Mouse (Mus musculus) brown adipose tissue, adult 24 weeks (tissue): ENCODE data around the gene Lrrc23. TPM values are rescaled to one million over a fixed set of nuclear protein-coding genes. Genes with fewer than 3 reads are reported as not detected.
"Not testable (repeated sequence)": the region's sequence is repeated elsewhere in the genome, so short reads cannot be mapped to it uniquely, and the experiment has no call there.

Source experiments
- H3K27ac ChIP-seq: fragments of 200-500 bp; replicated peaks from 2 replicates; pipeline ENCODE4 v1.5.1; 2012; ENCODE audit warnings: low read depth, mild to moderate bottlenecking, low read length
- H3K4me1 ChIP-seq: fragments of 200-500 bp; 2 replicates; pipeline ENCODE4 v1.6.1; 2012; ENCODE audit warnings: low read length, mixed read lengths; ENCODE audit not compliant: control insufficient read depth, insufficient read depth, insufficient read length
- H3K4me3 ChIP-seq: fragments of 200-500 bp; 2 replicates; pipeline ENCODE4 v1.5.1; 2012; ENCODE audit warnings: low read depth, mild to moderate bottlenecking, low read length, moderate library complexity; ENCODE audit not compliant: insufficient read depth
- polyA plus RNA-seq: library from polyadenylated mRNA; stranded (reverse); fragments of >200 nt; gene quantifications from 2 replicates; pipeline ENCODE4 v1.2.4, GENCODE M21; 2012; ENCODE audit not compliant: missing spikeins, insufficient read depth, insufficient read length

The Lrrc23 gene
- polyA plus RNA-seq, 1 experiment, result not detected

- no peak overlapping the region for H3K4me3 ChIP-seq
- peaks cover 15% of the 10 kb centered on the region for H3K4me1 ChIP-seq
- no peak overlapping the region for H3K27ac ChIP-seq
These were observed 31.8 kb upstream of the Lrrc23 start for GRCm38 (mm10) chr6:124811403-124811665.

GRCm38 (mm10) chr6:124810566-124811402, 31.3 kb upstream of the Lrrc23 start:
- not testable (repeated sequence) for H3K27ac ChIP-seq, H3K4me3 ChIP-seq
- H3K4me1 ChIP-seq, result peaks cover 16% of the 10 kb centered on the region

- Histone ChIP-seq H3K4me1 (peaks cover 16% of the 10 kb centered on the region), H3K27ac (0 out of 2 replicates have a peak overlapping the region, but pooled peaks have one; percentile 7), H3K4me3 (peak overlapping the region; percentile 91)
These were observed 30.4 kb upstream of the Lrrc23 start for GRCm38 (mm10) chr6:124809775-124810538.

- H3K27ac ChIP-seq, result peak overlapping the region; percentile 74
- peaks cover 12% of the 10 kb centered on the region; the same call in 1 of the 2 replicates for H3K4me1 ChIP-seq
- peak overlapping the region; percentile 91 for H3K4me3 ChIP-seq
These were observed 29.7 kb upstream of the Lrrc23 start for GRCm38 (mm10) chr6:124809052-124809774.

GRCm38 (mm10) chr6:124808358-124809012, 29.0 kb upstream of the Lrrc23 start, which contains the start of gene Spsb2:
Spsb2 (plus strand) TSS chr6:124808661.
- H3K27ac ChIP-seq, result peak within 1 kb of the TSS; percentile 74
- H3K4me1 ChIP-seq, result peaks cover 12% of the 10 kb centered on the region; the same call in 1 of the 2 replicates
- H3K4me3 ChIP-seq, result peak within 1 kb of the TSS; percentile 91

- Histone ChIP-seq H3K4me1 (peaks cover 12% of the 10 kb centered on the region; the same call in 1 of the 2 replicates), H3K27ac (no peak overlapping the region; the same call in 1 of the 2 replicates), H3K4me3 (peak overlapping the region; percentile 91; the same call in 1 of the 2 replicates)
These were observed 28.4 kb upstream of the Lrrc23 start for GRCm38 (mm10) chr6:124807986-124808357.

GRCm38 (mm10) chr6:124807366-124807765, 27.8 kb upstream of the Lrrc23 start:
- no peak overlapping the region for H3K4me3 ChIP-seq
- no peak overlapping the region for H3K27ac ChIP-seq
- peaks cover 10% of the 10 kb centered on the region; the same call in 1 of the 2 replicates for H3K4me1 ChIP-seq

GRCm38 (mm10) chr6:124806446-124807140, 27.1 kb upstream of the Lrrc23 start:
- H3K4me1 ChIP-seq, result peaks cover 10% of the 10 kb centered on the region; the same call in 1 of the 2 replicates
- peak overlapping the region; percentile 79 for H3K27ac ChIP-seq
- H3K4me3 ChIP-seq, result peak overlapping the region; percentile 43

- peak overlapping the region; percentile 64 for H3K4me3 ChIP-seq
- peaks cover 10% of the 10 kb centered on the region; the same call in 1 of the 2 replicates for H3K4me1 ChIP-seq
- H3K27ac ChIP-seq, result peak overlapping the region; percentile 87
These were observed 26.1 kb upstream of the Lrrc23 start for GRCm38 (mm10) chr6:124805341-124806321.

- peaks cover 7% of the 10 kb centered on the region; the same call in 1 of the 2 replicates for H3K4me1 ChIP-seq
- H3K4me3 ChIP-seq, result no peak overlapping the region
- H3K27ac ChIP-seq, result no peak overlapping the region
These were observed 24.8 kb upstream of the Lrrc23 start for GRCm38 (mm10) chr6:124804341-124804740.

- not testable (repeated sequence) for H3K4me3 ChIP-seq, H3K4me1 ChIP-seq, H3K27ac ChIP-seq
These were observed 24.2 kb upstream of the Lrrc23 start for GRCm38 (mm10) chr6:124803691-124804090.

GRCm38 (mm10) chr6:124803061-124803460, 23.5 kb upstream of the Lrrc23 start:
- no peak overlapping the region for H3K4me3 ChIP-seq
- peaks cover 5% of the 10 kb centered on the region; the same call in 1 of the 2 replicates for H3K4me1 ChIP-seq
- no peak overlapping the region for H3K27ac ChIP-seq

- H3K4me3 ChIP-seq, H3K4me1 ChIP-seq, H3K27ac ChIP-seq: not testable (repeated sequence)
These were observed 22.9 kb upstream of the Lrrc23 start for GRCm38 (mm10) chr6:124802400-124802799.
